Mouse (Mus musculus) neural tube, embryonic 15.5 days (tissue): ENCODE data around the gene Capza2. TPM values are rescaled to one million over a fixed set of nuclear protein-coding genes. Genes with fewer than 3 reads are reported as not detected.

Experiments
- ATAC-seq: fragments of 200-750 bp; cut with Nextera tagmentation; 2 replicates; pipeline ENCODE4 v1.8.0; 2017; ENCODE audit warnings: mild to moderate bottlenecking, moderate TSS enrichment, moderate library complexity; ENCODE audit not compliant: low FRiP score
- H3K27ac ChIP-seq: fragments of 300-500 bp; sonication (generic); replicated peaks from 2 replicates; pipeline ENCODE4 v1.5.1; 2015; ENCODE audit warnings: mild to moderate bottlenecking, inconsistent platforms
- H3K27me3 ChIP-seq: fragments of 300-500 bp; sonication (generic); replicated peaks from 2 replicates; pipeline ENCODE4 v1.6.1; 2015; ENCODE audit warnings: inconsistent platforms
- H3K36me3 ChIP-seq: fragments of 300-500 bp; sonication (generic); 2 replicates; pipeline ENCODE4 v1.6.1; 2015; ENCODE audit warnings: inconsistent platforms
- H3K4me1 ChIP-seq: fragments of 300-500 bp; sonication (generic); 2 replicates; pipeline ENCODE4 v1.6.1; 2015; ENCODE audit warnings: inconsistent platforms
- H3K4me2 ChIP-seq: fragments of 300-500 bp; sonication (generic); 2 replicates; pipeline ENCODE4 v1.6.1; 2015; ENCODE audit warnings: inconsistent platforms, mild to moderate bottlenecking, moderate library complexity
- H3K4me3 ChIP-seq: fragments of 300-500 bp; sonication (generic); replicated peaks from 2 replicates; pipeline ENCODE4 v1.5.1; 2015; ENCODE audit warnings: mild to moderate bottlenecking, inconsistent platforms
- H3K9ac ChIP-seq: fragments of 300-500 bp; sonication (generic); replicated peaks from 2 replicates; pipeline ENCODE4 v1.6.1; 2015; ENCODE audit warnings: mild to moderate bottlenecking, inconsistent platforms
- H3K9me3 ChIP-seq: fragments of 300-500 bp; sonication (generic); replicated peaks from 2 replicates; pipeline ENCODE4 v1.6.1; 2016; ENCODE audit warnings: inconsistent platforms
- WGBS: fragments of 180-500 bp; shearing (Covaris S2); methylation state at CpG from one replicate; pipeline ENCODE4 v1.1.7; 2015; ENCODE audit warnings: mixed read lengths; 5-methylcytosine and 5-hydroxymethylcytosine counted together
- polyA plus RNA-seq: library from polyadenylated mRNA; unstranded; fragments of >200 nt; fragmentation: Nextera tagmentation; extraction: Ambion mirVana; gene quantifications from 2 replicates; pipeline ENCODE4 v1.2.1, GENCODE M21; 2015

Gene Capza2
- polyA plus RNA-seq: 248 and 260 TPM in 2 replicates

- Histone ChIP-seq H3K36me3 (no peaks in the 10 kb centered on the region), H3K4me2 (peak within 1 kb of the TSS; percentile 68), H3K9me3 (no peaks in the 10 kb centered on the region), H3K27me3 (no peaks in the 10 kb centered on the region), H3K4me3 (peak within 1 kb of the TSS; percentile 82), H3K27ac (peak within 1 kb of the TSS; percentile 95), H3K9ac (peak within 1 kb of the TSS; percentile 88), H3K4me1 (peaks cover 13% of the 10 kb centered on the region)
- no peak for ATAC-seq
- WGBS: 79% methylated on average over 7 of the region's 7 CpGs
Observed at GRCm38 (mm10) chr6:17635615-17636284, at the start of gene Capza2. TSS of gene Capza2 (plus strand) at chr6:17636234.

GRCm38 (mm10) chr6:17589049-17589952, 46.7 kb upstream of the Capza2 start:
- WGBS: 13% methylated on average over 16 of the region's 16 CpGs
- H3K4me2 ChIP-seq: peak overlapping the region; percentile 56
- H3K9ac ChIP-seq: 0 out of 2 replicates have a peak overlapping the region, but pooled peaks have one; percentile 3
- no peak overlapping the region for H3K27ac ChIP-seq
- peaks cover 8% of the 10 kb centered on the region for H3K4me1 ChIP-seq
- H3K4me3 ChIP-seq: peak overlapping the region; percentile 24; the same call in 1 of the 2 replicates
- no peaks in the 10 kb centered on the region for H3K36me3 ChIP-seq
- no peaks in the 10 kb centered on the region for H3K27me3 ChIP-seq
- H3K9me3 ChIP-seq: no peaks in the 10 kb centered on the region
- ATAC-seq: peak; percentile 94

- Histone ChIP-seq H3K9ac (no peak overlapping the region), H3K27me3 (no peaks in the 10 kb centered on the region), H3K4me1 (peaks cover 8% of the 10 kb centered on the region), H3K36me3 (no peaks in the 10 kb centered on the region), H3K9me3 (no peaks in the 10 kb centered on the region), H3K4me3 (no peak overlapping the region), H3K27ac (no peak overlapping the region), H3K4me2 (peak overlapping the region; percentile 56; the same call in 1 of the 2 replicates)
- 49% methylated on average over 8 of the region's 8 CpGs for WGBS
- ATAC-seq: no peak
Observed at GRCm38 (mm10) chr6:17589953-17590627, 45.9 kb upstream of the Capza2 start.

GRCm38 (mm10) chr6:17593971-17594370, 42.1 kb upstream of the Capza2 start:
- Histone ChIP-seq H3K4me3 (no peak overlapping the region), H3K27ac (no peak overlapping the region)
- ATAC-seq: no peak

GRCm38 (mm10) chr6:17595712-17596462, 40.1 kb upstream of the Capza2 start:
- H3K4me3 ChIP-seq: no peak overlapping the region
- no peak overlapping the region for H3K27ac ChIP-seq
- no peak for ATAC-seq
- WGBS: 83% methylated on average over 11 of the region's 11 CpGs
- no peaks in the 10 kb centered on the region for H3K27me3 ChIP-seq
- no peak overlapping the region for H3K4me2 ChIP-seq
- H3K9me3 ChIP-seq: no peaks in the 10 kb centered on the region
- H3K4me1 ChIP-seq: no peaks in the 10 kb centered on the region
- H3K9ac ChIP-seq: no peak overlapping the region
- no peaks in the 10 kb centered on the region for H3K36me3 ChIP-seq

More at GRCm38 (mm10) chr6:17593971-17594370, 42.1 kb upstream of the Capza2 start:
- Histone ChIP-seq H3K27me3 (no peaks in the 10 kb centered on the region), H3K36me3 (no peaks in the 10 kb centered on the region), H3K4me1 (peaks cover 8% of the 10 kb centered on the region), H3K9ac (no peak overlapping the region), H3K4me2 (no peak overlapping the region), H3K9me3 (no peaks in the 10 kb centered on the region)
- WGBS: 99% methylated on average over 2 of the region's 2 CpGs

GRCm38 (mm10) chr6:17599373-17599772, 36.7 kb upstream of the Capza2 start:
- no peak overlapping the region for H3K4me2 ChIP-seq
- no peak overlapping the region for H3K9ac ChIP-seq
- H3K27me3 ChIP-seq: no peaks in the 10 kb centered on the region
- no peak for ATAC-seq
- no peaks in the 10 kb centered on the region for H3K9me3 ChIP-seq
- no peaks in the 10 kb centered on the region for H3K4me1 ChIP-seq
- H3K4me3 ChIP-seq: no peak overlapping the region
- WGBS: 75% methylated on average over 5 of the region's 5 CpGs
- no peak overlapping the region for H3K27ac ChIP-seq
- no peaks in the 10 kb centered on the region for H3K36me3 ChIP-seq

- Histone ChIP-seq H3K27me3 (no peaks in the 10 kb centered on the region), H3K36me3 (no peaks in the 10 kb centered on the region), H3K9me3 (no peaks in the 10 kb centered on the region), H3K4me2 (no peak overlapping the region), H3K9ac (no peak overlapping the region), H3K4me3 (no peak overlapping the region), H3K4me1 (no peaks in the 10 kb centered on the region), H3K27ac (no peak overlapping the region)
- ATAC-seq: no peak
- 75% methylated on average over 2 of the region's 2 CpGs for WGBS
Observed at GRCm38 (mm10) chr6:17601526-17601925, 34.5 kb upstream of the Capza2 start.

GRCm38 (mm10) chr6:17606915-17607314, 29.1 kb upstream of the Capza2 start:
- Histone ChIP-seq H3K27me3 (no peaks in the 10 kb centered on the region), H3K27ac (no peak overlapping the region), H3K9ac (no peak overlapping the region), H3K36me3 (no peaks in the 10 kb centered on the region), H3K4me1 (no peaks in the 10 kb centered on the region), H3K4me3 (no peak overlapping the region), H3K9me3 (no peaks in the 10 kb centered on the region), H3K4me2 (no peak overlapping the region)
- no peak for ATAC-seq
- WGBS: 90% methylated on average over 1 of the region's 1 CpGs

- ATAC-seq: no peak
- H3K4me1 ChIP-seq: no peaks in the 10 kb centered on the region
Observed at GRCm38 (mm10) chr6:17611352-17612010, 24.6 kb upstream of the Capza2 start.

GRCm38 (mm10) chr6:17612652-17613051, 23.4 kb upstream of the Capza2 start:
- 87% methylated on average over 4 of the region's 4 CpGs for WGBS
- H3K4me1 ChIP-seq: no peaks in the 10 kb centered on the region

More at GRCm38 (mm10) chr6:17611352-17612010, 24.6 kb upstream of the Capza2 start:
- Histone ChIP-seq H3K27ac (no peak overlapping the region), H3K9ac (no peak overlapping the region), H3K36me3 (no peaks in the 10 kb centered on the region), H3K4me3 (no peak overlapping the region), H3K27me3 (no peaks in the 10 kb centered on the region), H3K9me3 (no peaks in the 10 kb centered on the region), H3K4me2 (no peak overlapping the region)
- WGBS: 90% methylated on average over 11 of the region's 11 CpGs

More at GRCm38 (mm10) chr6:17612652-17613051, 23.4 kb upstream of the Capza2 start:
- Histone ChIP-seq H3K9me3 (no peaks in the 10 kb centered on the region), H3K9ac (no peak overlapping the region), H3K36me3 (no peaks in the 10 kb centered on the region), H3K4me2 (no peak overlapping the region), H3K27me3 (no peaks in the 10 kb centered on the region), H3K4me3 (no peak overlapping the region), H3K27ac (no peak overlapping the region)
- no peak for ATAC-seq
